Mouse (Mus musculus) forebrain, embryonic 13.5 days (tissue): ENCODE data around the gene Man2c1. TPM values are rescaled to one million over a fixed set of nuclear protein-coding genes. Genes with fewer than 3 reads are reported as not detected.
A peak's percentile ranks its signal among the peaks of the same experiment; 100 is the strongest.

ENCODE experiments used
- ATAC-seq: fragments of 200-750 bp; cut with Nextera tagmentation; 2 replicates; pipeline ENCODE4 v1.8.0; 2017
- H3K27ac ChIP-seq: fragments of 300-500 bp; sonication (generic); 2 replicates; pipeline ENCODE4 v1.5.1; 2015; ENCODE audit warnings: inconsistent platforms, mild to moderate bottlenecking, moderate library complexity
- H3K27me3 ChIP-seq: fragments of 300-500 bp; sonication (generic); 2 replicates; pipeline ENCODE4 v1.6.1; 2015; ENCODE audit warnings: mild to moderate bottlenecking, inconsistent platforms
- H3K36me3 ChIP-seq: fragments of 300-500 bp; sonication (generic); 2 replicates; pipeline ENCODE4 v1.6.1; 2015; ENCODE audit warnings: mild to moderate bottlenecking, inconsistent platforms; ENCODE audit not compliant: poor library complexity, severe bottlenecking
- H3K4me1 ChIP-seq: fragments of 300-500 bp; sonication (generic); 2 replicates; pipeline ENCODE4 v1.6.1; 2015; ENCODE audit warnings: inconsistent platforms
- H3K4me2 ChIP-seq: fragments of 300-500 bp; sonication (generic); 2 replicates; pipeline ENCODE4 v1.6.1; 2015; ENCODE audit warnings: inconsistent platforms, mild to moderate bottlenecking, moderate library complexity
- H3K4me3 ChIP-seq: fragments of 300-500 bp; sonication (generic); 2 replicates; pipeline ENCODE4 v1.5.1; 2015; ENCODE audit warnings: mild to moderate bottlenecking, inconsistent platforms
- H3K9ac ChIP-seq: fragments of 300-500 bp; sonication (generic); 2 replicates; pipeline ENCODE4 v1.6.1; 2015; ENCODE audit warnings: mild to moderate bottlenecking, inconsistent platforms
- H3K9me3 ChIP-seq: fragments of 300-500 bp; sonication (generic); replicated peaks from 2 replicates; pipeline ENCODE4 v1.6.1; 2016; ENCODE audit warnings: inconsistent platforms
- WGBS: fragments of 180-500 bp; shearing (Covaris S2); methylation state at CpG from one replicate; pipeline ENCODE4 v1.1.7; 2015; 5-methylcytosine and 5-hydroxymethylcytosine counted together
- polyA plus RNA-seq: library from polyadenylated mRNA; unstranded; fragments of >200 nt; fragmentation: Nextera tagmentation; extraction: Ambion mirVana; gene quantifications from 2 replicates; pipeline ENCODE4 v1.2.1, GENCODE M21; 2015

The Man2c1 gene
- polyA plus RNA-seq, 1 experiment from 2014 or later, result 51.6 TPM

GRCm38 (mm10) chr9:57146451-57147066 is 16.1 kb downstream of the Man2c1 start:
- Histone ChIP-seq H3K9ac (no peak overlapping the region), H3K27ac (no peak overlapping the region), H3K9me3 (no peaks in the 10 kb centered on the region), H3K36me3 (peaks cover 23% of the 10 kb centered on the region), H3K4me3 (peak overlapping the region; percentile 51), H3K27me3 (no peaks in the 10 kb centered on the region), H3K4me2 (peak overlapping the region; percentile 71; the same call in 1 of the 2 replicates), H3K4me1 (peaks cover 20% of the 10 kb centered on the region)
- WGBS, result 85% methylated on average over 17 of the region's 17 CpGs
- no peak for ATAC-seq

- Histone ChIP-seq H3K27ac (peak overlapping the region; percentile 73), H3K36me3 (peaks cover 14% of the 10 kb centered on the region), H3K27me3 (no peaks in the 10 kb centered on the region), H3K9ac (peak overlapping the region; percentile 76), H3K4me1 (peaks cover 20% of the 10 kb centered on the region), H3K4me3 (peak overlapping the region; percentile 51), H3K4me2 (peak overlapping the region; percentile 71), H3K9me3 (no peaks in the 10 kb centered on the region)
- peak; percentile 59 for ATAC-seq
- WGBS, result 6% methylated on average over 19 of the region's 19 CpGs
Measured at GRCm38 (mm10) chr9:57147205-57148143, 17.0 kb downstream of the Man2c1 start.

- Histone ChIP-seq H3K4me1 (peaks cover 20% of the 10 kb centered on the region), H3K27ac (peak within 1 kb of the TSS; percentile 73), H3K36me3 (peaks cover 13% of the 10 kb centered on the region), H3K9ac (peak within 1 kb of the TSS; percentile 76), H3K4me2 (peak within 1 kb of the TSS; percentile 71), H3K9me3 (no peaks in the 10 kb centered on the region), H3K4me3 (peak within 1 kb of the TSS; percentile 51), H3K27me3 (no peaks in the 10 kb centered on the region)
- WGBS, result under 1% methylated on average over 27 of the region's 27 CpGs
- peak; percentile 92 for ATAC-seq
Measured at GRCm38 (mm10) chr9:57148144-57148878, 17.8 kb downstream of the Man2c1 start, which contains the start of gene Neil1. Neil1 (minus strand) TSS chr9:57148305.

- Histone ChIP-seq H3K36me3 (peaks cover 10% of the 10 kb centered on the region), H3K4me1 (peaks cover 20% of the 10 kb centered on the region), H3K9ac (peak overlapping the region; percentile 76), H3K27ac (peak overlapping the region; percentile 73), H3K4me3 (peak overlapping the region; percentile 51; the same call in 1 of the 2 replicates), H3K27me3 (no peaks in the 10 kb centered on the region), H3K9me3 (no peaks in the 10 kb centered on the region), H3K4me2 (peak overlapping the region; percentile 71)
- WGBS, result 70% methylated on average over 6 of the region's 6 CpGs
- ATAC-seq, result no peak
Measured at GRCm38 (mm10) chr9:57149021-57149420, 18.5 kb downstream of the Man2c1 start.

- Histone ChIP-seq H3K4me3 (no peak overlapping the region), H3K9ac (no peak overlapping the region), H3K27ac (no peak overlapping the region), H3K27me3 (no peaks in the 10 kb centered on the region), H3K36me3 (peaks cover 11% of the 10 kb centered on the region), H3K4me1 (peaks cover 20% of the 10 kb centered on the region), H3K9me3 (no peaks in the 10 kb centered on the region), H3K4me2 (no peak overlapping the region)
- no peak for ATAC-seq
- WGBS, result 87% methylated on average over 5 of the region's 5 CpGs
Measured at GRCm38 (mm10) chr9:57150192-57150591, 19.7 kb downstream of the Man2c1 start.

GRCm38 (mm10) chr9:57152331-57152730 is 21.8 kb downstream of the Man2c1 start:
- Histone ChIP-seq H3K4me3 (no peak overlapping the region), H3K27me3 (no peaks in the 10 kb centered on the region), H3K4me1 (peaks cover 23% of the 10 kb centered on the region), H3K36me3 (peaks cover 18% of the 10 kb centered on the region), H3K9ac (no peak overlapping the region), H3K9me3 (no peaks in the 10 kb centered on the region), H3K4me2 (no peak overlapping the region), H3K27ac (no peak overlapping the region)
- ATAC-seq, result no peak
- WGBS, result 38% methylated on average over 6 of the region's 6 CpGs

GRCm38 (mm10) chr9:57156383-57156782 is 25.9 kb downstream of the Man2c1 start:
- H3K4me2 ChIP-seq, result 0 out of 2 replicates have a peak overlapping the region, but pooled peaks have one; percentile 7
- peaks cover 15% of the 10 kb centered on the region for H3K4me1 ChIP-seq
- H3K4me3 ChIP-seq, result no peak overlapping the region
- H3K27me3 ChIP-seq, result peaks cover 5% of the 10 kb centered on the region; the same call in 1 of the 2 replicates
- peaks cover 18% of the 10 kb centered on the region for H3K36me3 ChIP-seq
- no peak overlapping the region for H3K9ac ChIP-seq
- H3K9me3 ChIP-seq, result no peaks in the 10 kb centered on the region
- H3K27ac ChIP-seq, result no peak overlapping the region
- no peak for ATAC-seq
- WGBS, result 95% methylated on average over 7 of the region's 7 CpGs

- H3K9ac ChIP-seq, result 0 out of 2 replicates have a peak overlapping the region, but pooled peaks have one; percentile 6
- H3K36me3 ChIP-seq, result peaks cover 18% of the 10 kb centered on the region
Measured at GRCm38 (mm10) chr9:57156823-57157222, 26.3 kb downstream of the Man2c1 start.

GRCm38 (mm10) chr9:57157499-57157898 is 27.0 kb downstream of the Man2c1 start:
- 29% methylated on average over 13 of the region's 13 CpGs for WGBS
- peaks cover 15% of the 10 kb centered on the region for H3K4me1 ChIP-seq
- peak overlapping the region; percentile 85 for H3K9ac ChIP-seq
- H3K27me3 ChIP-seq, result peaks cover 5% of the 10 kb centered on the region; the same call in 1 of the 2 replicates
- peaks cover 18% of the 10 kb centered on the region for H3K36me3 ChIP-seq
- peak overlapping the region; percentile 79 for H3K4me2 ChIP-seq
- no peak overlapping the region for H3K27ac ChIP-seq
- no peaks in the 10 kb centered on the region for H3K9me3 ChIP-seq
- H3K4me3 ChIP-seq, result peak overlapping the region; percentile 86
- ATAC-seq, result no peak

More at GRCm38 (mm10) chr9:57156823-57157222, 26.3 kb downstream of the Man2c1 start:
- H3K27me3 ChIP-seq, result peaks cover 5% of the 10 kb centered on the region; the same call in 1 of the 2 replicates
- ATAC-seq, result no peak
- peak overlapping the region; percentile 86; the same call in 1 of the 2 replicates for H3K4me3 ChIP-seq
- no peaks in the 10 kb centered on the region for H3K9me3 ChIP-seq
- 85% methylated on average over 8 of the region's 8 CpGs for WGBS
- H3K4me1 ChIP-seq, result peaks cover 15% of the 10 kb centered on the region
- H3K27ac ChIP-seq, result no peak overlapping the region
- peak overlapping the region; percentile 79 for H3K4me2 ChIP-seq

GRCm38 (mm10) chr9:57158013-57158470 is 27.6 kb downstream of the Man2c1 start, which contains the start of gene Commd4:
Commd4 (minus strand) TSS chr9:57158331.
- H3K4me1 ChIP-seq, result peaks cover 15% of the 10 kb centered on the region
- ATAC-seq, result peak; percentile 96
- peaks cover 18% of the 10 kb centered on the region for H3K36me3 ChIP-seq
- WGBS, result under 1% methylated on average over 24 of the region's 24 CpGs
- peak within 1 kb of the TSS; percentile 51 for H3K27ac ChIP-seq
- peak within 1 kb of the TSS; percentile 85 for H3K9ac ChIP-seq
- H3K9me3 ChIP-seq, result no peaks in the 10 kb centered on the region
- H3K4me2 ChIP-seq, result peak within 1 kb of the TSS; percentile 79
- H3K4me3 ChIP-seq, result peak within 1 kb of the TSS; percentile 86
- H3K27me3 ChIP-seq, result peaks cover 5% of the 10 kb centered on the region; the same call in 1 of the 2 replicates

- Histone ChIP-seq H3K36me3 (peaks cover 18% of the 10 kb centered on the region), H3K9me3 (no peaks in the 10 kb centered on the region), H3K27ac (no peak overlapping the region; the same call in 1 of the 2 replicates), H3K4me3 (peak overlapping the region; percentile 86), H3K9ac (peak overlapping the region; percentile 85), H3K4me1 (peaks cover 15% of the 10 kb centered on the region), H3K27me3 (peaks cover 5% of the 10 kb centered on the region; the same call in 1 of the 2 replicates), H3K4me2 (peak overlapping the region; percentile 79)
- peak; percentile 43 for ATAC-seq
- 43% methylated on average over 11 of the region's 11 CpGs for WGBS
Measured at GRCm38 (mm10) chr9:57158506-57158905, 28.0 kb downstream of the Man2c1 start.
